Mouse (Mus musculus) CD4-positive helper T cell, adult 2 months (primary cell): ENCODE results near the gene Cyb5r4.
"Not testable (repeated sequence)": the region's sequence is repeated elsewhere in the genome, so short reads cannot be mapped to it uniquely, and the experiment has no call there.

Experiments
- DNase-seq: peaks from one replicate; pipeline ENCODE4 v3.0.0-alpha.2; 2012; ENCODE audit warnings: low read depth, missing footprints, low spot score

Cyb5r4 gene

DNA sequence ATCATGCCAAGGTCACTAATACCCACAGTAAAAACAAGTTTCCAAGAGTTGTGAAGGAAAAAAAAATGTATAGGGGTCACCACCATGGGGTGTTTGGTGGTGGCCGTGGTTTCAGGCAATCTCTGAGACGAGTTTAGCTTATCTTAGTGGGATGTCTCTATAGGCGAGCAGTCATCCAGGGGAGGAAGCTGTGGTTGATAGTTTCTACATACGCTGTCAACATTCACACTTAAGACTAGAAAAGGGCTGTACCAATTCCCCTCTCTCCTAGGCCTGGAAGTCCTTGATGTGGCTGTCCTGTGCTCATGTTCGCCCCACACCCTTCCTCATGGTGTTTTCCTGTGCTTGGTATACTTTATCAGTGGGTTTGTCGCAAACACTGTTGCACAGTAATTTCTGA is 4.0 kb downstream of the Cyb5r4 start:
- DNase-seq, result peak; percentile 61

DNA sequence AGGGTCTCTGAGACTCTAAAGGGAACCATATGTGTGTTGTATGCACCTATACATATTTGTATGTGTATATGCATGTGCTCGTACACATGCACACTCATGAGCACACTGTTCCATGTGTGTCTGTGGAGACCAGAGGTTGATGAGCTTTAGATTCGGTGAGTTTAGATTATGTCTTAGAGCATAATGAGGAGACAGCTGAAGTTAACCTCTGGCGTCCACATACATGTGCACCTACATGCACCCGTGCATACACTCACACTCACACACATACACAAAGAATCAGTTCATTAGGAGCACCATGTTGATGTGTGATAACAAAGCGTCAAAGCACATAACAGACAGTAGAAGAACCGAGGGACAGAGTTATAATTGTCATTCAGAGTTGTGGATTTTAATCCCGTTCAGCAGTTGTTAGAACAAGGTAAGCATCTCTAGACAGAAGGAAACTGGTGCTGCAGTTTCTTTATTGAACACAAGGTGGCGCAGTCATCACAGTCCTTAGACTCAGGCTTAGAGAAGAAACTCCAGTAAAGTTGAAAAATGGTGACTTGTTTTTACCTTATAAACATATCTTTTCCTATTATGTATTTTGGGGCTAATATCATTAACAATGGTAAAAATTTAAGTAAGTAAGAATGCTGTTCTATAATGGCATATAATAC is 5.7 kb downstream of the Cyb5r4 start:
- DNase-seq, result peak; percentile 67

DNA sequence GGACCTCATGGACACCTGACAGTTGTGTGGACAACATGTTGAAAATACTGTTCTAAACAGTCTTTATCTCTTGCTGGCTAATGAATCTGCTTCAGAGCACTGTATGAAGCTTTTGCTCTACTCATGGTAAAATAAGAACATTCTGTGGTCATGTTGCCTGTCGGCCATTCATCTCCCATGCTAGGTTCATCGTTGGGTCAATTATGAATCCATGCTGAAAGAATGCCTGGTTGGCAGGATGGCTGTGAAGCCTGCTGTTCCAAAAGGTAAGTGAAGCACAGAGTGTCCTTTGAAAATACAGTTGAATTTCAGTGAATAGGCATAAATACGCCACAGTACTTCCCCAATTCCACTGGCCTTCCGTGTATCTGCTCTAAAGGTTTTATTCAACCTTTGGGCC is 10.4 kb downstream of the Cyb5r4 start:
- DNase-seq, result no peak

DNA sequence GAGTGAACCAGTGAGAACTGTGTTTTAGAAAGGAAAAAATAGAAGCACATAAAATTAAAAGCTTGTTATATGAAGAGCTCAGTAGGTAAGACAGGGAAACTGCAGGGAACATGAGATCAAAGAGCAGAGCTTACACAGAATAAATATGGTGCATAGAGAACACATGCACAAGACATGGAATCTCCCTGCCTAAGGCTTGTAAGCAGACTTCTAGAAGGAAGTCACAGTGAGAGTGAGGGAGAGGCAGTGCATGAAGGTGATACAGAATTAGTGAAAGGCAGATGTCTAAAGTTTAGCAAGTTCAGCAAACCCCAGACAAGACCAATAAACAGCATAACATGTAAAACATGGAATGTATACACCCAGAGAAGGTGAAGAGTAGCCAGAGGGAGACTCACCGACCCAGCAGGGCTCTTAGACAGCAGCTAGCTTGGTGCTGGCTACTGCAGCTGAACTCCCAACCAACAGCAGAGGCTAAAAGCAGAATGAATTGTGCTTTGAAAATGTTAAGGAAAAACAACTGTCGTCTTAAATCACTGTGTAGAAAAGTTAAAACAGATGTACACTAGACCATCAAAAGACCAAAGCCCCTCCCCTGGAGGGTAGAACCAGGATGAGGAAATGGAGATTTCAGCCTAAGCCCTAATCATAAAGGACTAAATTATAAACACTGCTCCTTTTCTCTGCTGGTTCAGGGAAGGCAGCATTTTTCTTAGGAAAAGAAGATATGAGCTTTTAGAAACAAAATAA is 13.2 kb downstream of the Cyb5r4 start:
- no peak for DNase-seq

DNA sequence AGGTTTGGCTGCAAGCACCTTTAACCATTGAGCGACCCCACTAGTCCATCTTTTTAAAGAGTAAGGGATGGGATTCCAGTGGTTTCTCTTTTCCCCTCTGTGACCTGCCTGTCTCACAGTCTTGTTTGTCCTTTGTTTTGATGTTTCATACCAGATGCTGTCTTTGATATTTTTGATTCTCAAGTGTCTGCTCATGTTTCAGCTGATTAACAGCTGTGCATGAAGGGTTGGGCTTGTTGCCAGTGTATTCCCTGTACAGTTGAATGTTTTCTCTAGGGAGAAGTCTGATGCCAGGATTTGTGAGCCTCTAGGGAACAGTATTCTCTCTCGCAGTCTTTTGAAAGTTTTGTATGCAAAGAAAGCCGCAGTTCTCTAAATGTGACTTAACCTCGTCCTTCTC is 27.6 kb downstream of the Cyb5r4 start:
- DNase-seq, result no peak

DNA sequence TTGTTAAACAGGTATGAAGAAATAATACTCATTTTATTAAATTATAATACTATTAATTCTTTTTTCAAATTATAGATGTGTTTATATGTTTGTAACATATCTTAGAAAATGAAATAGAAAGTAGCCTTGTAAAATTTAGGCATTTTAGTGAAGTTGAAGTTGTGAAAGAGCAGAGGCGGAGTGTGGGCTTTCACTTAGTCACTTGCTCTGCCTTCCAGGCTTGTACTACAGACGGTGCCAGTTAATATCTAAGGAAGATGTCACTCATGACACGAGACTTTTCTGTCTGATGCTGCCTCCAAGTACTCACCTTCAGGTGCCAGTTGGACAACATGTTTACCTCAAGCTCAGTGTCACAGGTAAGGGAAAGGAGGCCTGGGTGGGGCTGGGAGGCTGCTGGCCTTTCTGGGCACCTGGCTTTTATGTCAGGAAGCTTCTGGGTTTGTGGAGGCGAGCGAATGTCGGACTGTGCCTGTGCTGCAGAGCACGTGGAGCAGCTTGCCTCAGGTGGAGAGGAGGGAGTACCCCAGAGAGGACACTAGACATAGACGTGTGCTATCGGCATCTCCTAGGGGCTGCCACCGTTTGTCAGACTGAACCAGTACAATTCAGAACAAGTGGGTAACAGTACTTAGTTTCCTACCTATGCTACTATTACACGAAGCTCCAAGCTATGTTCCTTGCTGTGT is 33.9 kb downstream of the Cyb5r4 start:
- no peak for DNase-seq

DNA sequence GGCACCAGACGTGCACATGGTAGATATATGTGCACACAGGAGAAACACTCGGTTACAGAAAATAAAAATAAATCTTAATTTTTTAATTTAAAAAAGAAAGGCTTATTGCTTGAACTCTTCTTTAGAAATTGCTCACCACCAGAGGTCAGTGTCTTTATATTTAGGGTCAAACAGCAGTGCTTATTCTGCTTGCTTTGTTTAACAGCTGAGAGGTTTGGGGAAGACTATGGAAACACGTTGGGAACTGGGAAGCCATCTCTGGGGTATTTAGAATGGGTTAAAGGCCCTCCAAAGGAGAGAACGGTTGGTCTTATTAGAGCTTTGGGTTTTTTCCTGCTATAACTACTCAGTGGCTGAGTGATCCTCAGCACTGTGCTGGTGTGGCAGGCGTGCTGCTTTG is 40.5 kb downstream of the Cyb5r4 start:
- no peak for DNase-seq

DNA sequence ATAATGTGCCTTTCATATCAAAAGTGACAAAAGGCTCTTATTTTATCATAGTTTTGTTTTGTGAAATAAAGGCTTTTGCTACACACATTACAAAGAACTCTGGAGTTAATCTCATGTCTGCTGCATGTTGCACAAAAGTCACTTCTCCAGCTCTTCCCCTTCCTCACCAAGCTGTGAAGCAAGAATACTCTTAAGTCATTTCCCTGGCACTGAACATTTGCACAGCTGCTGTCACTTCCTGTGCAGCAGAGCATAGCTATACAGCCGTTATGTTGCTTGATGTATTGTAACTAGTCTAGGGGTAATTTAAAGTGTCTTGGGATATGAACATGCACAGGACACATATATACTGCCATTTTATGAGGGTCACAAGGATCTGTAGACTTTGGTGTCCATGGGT is 46.3 kb downstream of the Cyb5r4 start:
- no peak for DNase-seq

DNA sequence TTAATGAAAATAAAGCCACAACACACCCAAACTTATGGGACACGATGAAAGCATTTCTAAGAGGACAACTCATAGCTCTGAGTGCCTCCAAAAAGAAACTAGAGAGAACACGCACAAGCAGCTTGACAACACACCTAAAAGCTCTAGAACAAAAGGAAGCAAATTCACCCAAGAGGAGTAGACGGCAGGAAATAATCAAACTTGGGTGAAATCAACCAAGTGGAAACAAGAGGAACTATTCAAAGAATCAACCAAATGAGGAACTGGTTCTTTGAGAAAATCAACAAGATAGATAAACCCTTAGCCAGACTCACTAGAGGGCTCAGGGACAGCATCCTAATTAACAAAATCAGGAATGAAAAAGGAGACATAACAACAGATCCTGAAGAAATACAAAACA is 49.8 kb downstream of the Cyb5r4 start:
- not testable (repeated sequence) for DNase-seq

DNA sequence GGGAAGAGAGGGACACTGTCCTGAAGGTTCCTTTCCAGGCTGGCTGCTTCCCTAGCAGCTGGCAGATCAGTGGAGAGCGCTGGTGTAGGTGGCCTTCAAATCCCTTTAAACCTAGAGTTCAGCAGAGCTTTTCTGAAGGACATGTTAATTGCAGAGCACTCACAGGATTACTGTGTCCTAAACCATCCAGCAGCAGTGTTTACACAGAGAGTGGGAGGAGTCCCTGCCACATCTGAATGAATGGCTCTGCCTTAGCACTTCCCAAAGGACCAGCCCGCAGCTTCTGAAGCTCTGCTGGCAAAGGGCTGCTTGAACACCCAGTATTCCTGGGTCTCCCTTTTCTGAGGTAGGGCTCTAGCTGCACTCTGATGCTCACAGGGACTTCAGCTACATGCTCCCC is 56.1 kb downstream of the Cyb5r4 start:
- DNase-seq, result no peak

DNA sequence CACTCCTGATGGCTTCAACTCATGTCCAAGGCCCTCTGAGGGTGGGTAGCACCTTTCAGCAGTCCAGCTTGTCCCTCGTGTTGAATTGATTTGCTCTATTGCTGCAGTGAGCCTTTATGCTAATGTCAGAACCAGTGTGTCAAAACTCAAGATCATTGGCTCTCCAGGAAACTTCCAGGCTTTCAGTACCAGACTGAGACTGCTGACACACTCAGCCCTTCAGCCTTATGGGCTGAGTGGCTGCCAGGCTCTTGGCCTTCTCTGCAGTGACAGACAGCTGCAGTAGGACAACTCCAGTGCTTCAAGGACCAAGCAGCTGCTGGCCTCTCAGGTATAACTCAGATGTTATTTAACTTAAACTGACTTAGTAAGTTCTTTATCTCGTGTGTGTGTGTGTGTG is 57.7 kb downstream of the Cyb5r4 start:
- no peak for DNase-seq

DNA sequence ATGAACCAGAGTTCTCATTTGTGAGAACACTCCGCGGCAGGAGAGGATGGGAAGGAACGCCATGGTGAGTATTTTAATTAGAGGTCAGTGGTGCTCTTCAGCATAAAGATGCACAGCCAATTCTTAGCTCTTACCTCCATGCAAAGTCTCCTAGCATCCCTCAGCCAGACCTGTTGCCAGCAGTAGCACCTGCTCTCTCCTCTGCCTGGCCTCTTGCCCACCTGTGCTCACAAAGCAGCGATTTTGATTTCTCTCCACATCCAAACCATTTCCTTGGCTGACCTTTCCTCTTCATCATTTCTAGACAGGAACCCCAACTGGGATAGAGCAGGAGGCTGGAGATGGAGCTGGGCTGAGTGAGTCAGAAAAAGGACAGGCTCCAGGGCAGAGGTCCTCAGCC is 65.2 kb downstream of the Cyb5r4 start:
- DNase-seq, result no peak

DNA sequence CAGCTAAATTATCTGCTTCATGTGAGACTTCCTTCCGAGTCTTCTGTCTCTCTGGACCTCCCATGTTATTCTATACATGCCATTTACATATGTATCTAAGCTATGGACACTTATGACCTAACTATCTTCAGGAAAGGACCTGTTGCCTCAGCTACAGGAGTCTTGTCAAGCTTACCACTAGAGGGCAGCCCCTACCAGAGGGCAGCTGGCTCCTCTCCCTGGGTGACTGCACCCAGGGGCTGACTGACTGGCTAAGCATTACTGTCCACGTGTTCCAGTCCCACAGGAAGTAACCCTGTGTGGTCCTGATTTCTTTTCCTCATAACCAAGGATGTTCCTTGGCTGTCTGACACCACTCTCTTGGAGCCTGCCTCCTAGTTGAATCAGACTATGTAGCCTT is 76.2 kb downstream of the Cyb5r4 start:
- DNase-seq, result peak; percentile 9

DNA sequence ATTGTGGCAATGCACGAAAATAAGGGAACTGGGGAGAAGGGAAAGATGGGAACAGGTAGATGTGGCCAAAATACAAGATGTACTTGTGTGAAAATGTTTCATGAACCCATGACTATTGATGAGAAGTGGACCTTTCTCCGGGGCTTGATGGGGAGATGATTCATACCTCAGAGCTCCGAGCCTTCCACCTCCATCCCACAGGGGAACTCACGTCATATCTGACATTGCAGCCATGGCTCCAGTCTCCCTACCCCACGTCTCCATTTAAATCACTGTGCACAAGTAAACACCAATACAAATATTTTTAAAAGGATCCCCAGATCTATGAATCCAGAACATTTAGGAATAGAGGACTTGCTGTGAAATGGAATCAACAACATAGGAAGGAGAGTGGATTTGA is 93.2 kb downstream of the Cyb5r4 start:
- DNase-seq, result no peak

DNA sequence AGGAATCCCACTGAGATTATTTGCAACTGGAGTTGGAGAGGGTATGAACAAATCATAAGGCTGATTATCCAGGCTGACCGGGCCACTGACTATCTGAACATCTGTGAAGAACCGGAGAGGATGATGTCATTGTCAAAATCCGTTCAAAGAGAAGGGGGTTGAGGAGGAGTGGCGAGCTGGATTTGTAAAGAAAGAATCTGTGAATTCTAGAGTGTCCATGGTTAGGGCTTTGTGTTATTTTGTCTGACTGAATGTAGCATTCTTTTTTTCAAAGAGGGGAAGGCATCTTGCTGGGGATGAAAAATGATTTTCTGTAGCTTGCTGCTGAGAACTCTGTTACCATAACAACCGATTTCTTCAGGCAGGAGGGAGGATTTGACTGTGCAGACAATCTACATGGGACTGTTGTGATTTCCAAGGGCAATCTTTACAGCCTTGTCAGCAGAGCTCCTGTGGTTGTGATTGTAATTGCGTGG is 93.7 kb downstream of the Cyb5r4 start:
- DNase-seq, result no peak

DNA sequence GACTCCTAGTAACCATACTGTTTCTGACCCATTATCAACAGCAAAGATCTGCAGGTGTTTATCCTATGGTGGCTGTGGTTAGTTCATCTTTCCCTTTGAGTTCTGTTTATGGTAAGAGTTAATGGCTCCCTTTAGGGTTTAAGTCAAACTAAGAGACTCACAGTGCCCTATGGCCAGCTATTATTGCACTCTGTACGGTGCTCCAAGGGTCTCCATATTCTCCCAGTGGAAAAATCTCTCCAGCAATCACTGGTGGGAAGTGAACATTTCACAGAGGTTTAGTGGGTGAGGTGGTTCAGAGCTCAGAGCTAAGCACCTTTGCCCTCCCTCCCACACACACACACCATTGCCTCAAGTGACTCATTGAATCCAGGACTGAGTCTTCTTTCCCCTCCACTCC is 94.2 kb downstream of the Cyb5r4 start:
- DNase-seq, result no peak

DNA sequence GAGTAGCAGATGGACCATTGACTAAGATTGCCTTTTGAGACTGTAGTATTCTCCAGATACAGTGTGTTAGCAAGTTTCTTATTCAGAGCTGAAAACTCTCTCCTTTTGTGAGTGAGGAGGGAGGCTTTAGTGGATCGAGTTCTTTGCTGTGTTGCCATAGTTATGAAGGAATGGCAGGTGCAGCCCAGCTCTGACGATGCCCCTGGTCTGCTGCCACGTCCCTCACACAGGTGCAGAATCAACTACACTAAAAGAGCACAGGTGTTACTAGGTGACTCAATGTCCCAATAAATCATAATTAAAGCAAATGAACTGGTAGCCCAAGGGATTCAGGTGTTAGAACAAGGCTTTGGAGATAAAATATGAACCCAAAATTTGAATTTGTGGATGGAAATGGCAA is 97.2 kb downstream of the Cyb5r4 start:
- no peak for DNase-seq

DNA sequence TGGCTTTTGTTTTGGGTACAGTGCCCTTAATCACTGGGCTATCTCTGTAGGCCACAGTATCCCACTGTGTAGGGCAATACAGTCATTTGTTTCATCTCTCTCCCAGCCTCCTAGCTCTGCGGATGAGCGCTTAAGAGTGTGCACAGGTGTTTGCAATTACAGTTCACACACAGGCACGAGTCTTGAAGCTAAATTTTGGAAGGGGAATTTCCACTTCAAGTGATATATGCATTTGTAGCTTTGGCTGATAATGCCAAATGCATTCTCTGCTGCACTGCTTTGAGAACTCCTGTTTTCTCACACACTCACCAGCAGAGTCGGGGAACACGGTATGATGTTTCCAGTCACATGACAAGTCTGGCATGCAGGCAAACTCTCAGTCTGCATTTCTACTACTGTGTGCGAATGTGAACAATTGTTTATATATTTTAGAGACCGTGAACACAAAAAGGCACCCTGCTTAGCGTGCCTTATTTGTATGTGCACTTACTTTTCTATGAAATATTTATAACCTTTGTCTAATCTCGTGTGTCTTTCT is 100.2 kb downstream of the Cyb5r4 start:
- no peak for DNase-seq

DNA sequence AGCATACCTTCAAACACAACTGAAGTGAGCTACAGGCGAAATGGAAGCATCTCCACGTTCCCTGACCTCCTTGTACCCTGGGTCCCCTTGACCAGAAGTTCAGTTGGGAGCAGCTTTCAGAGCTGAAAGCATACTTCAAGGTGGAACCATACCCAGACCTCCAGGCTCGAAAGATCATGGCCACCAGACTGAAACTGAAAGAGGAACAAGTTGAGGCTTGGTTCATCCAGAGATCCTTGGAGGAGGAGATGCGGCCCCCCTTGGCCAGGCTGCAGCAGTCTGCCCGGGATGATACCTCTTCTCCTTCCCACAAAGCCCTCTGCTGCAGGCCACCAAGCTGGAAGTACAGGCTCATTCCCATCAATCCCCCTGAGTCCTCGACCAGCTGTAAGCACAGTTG is 105.2 kb downstream of the Cyb5r4 start:
- DNase-seq, result not testable (repeated sequence)
